ENCODE assay signal across 14 mouse cellular contexts in the genomic region with DNA sequence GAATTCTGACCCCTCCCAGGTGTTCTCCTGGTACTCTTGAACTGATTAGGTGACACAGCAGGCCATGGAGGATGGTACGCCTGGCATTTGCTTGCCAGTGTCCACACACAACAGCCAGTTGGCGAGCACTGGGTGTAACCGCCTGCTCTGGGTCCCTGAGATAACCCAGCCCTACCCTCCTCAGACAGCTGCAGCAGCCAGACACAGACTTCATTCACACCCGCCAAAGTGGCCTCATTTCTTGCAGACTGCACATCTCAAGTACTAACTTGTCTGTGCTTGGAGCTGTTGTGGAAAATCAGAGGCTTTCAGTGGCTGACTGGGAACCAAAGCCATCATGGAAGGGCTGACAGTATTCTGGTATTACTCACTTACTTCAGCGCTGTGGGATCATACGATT. TPM values are rescaled to one million over a fixed set of nuclear protein-coding genes. Genes with fewer than 3 reads are reported as not detected.
DNase-seq lines count a peak whose midpoint lies in the region; ATAC-seq and TF ChIP-seq lines count a peak whose summit lies in the region.
"Had no signal": no experiment of that assay in that cellular context is flagged by ENCODE, and none has a peak within 500 bp of the region (broad histone marks: within the 10 kb centered on the region; RNA-seq: fewer than 3 reads in every experiment).

No protein-coding gene starts in this region.

- H3K79me2 ChIP-seq in myocyte (ENCODE audit: control insufficient read depth, insufficient read depth): no peaks in the 10 kb centered on the region

- no peaks in the 10 kb centered on the region for H3K9me3 ChIP-seq in heart, embryonic 13.5 days
- H3K9me3 ChIP-seq in intestine, embryonic 14.5 days (ENCODE audit: control insufficient read depth, low read length): no peaks in the 10 kb centered on the region
- H3K9me3 ChIP-seq in kidney, embryonic 16.5 days (ENCODE audit: low read length): no peaks in the 10 kb centered on the region
- H3K9me3 ChIP-seq: forebrain, embryonic 15.5 days; limb, embryonic 10.5 days had no signal

- ATAC-seq in heart, embryonic 13.5 days (ENCODE audit: extremely low read depth, insufficient number of reproducible peaks, low FRiP score, low TSS enrichment): peak; percentile 51; the same call in 1 of the 2 replicates
- peak; percentile 33; the same call in 1 of the 2 replicates for ATAC-seq in intestine, embryonic 14.5 days (replicated peaks; ENCODE audit: low FRiP score, low TSS enrichment, low read depth)
- no peak for ATAC-seq in kidney, embryonic 16.5 days (ENCODE audit: low FRiP score, low TSS enrichment)
- ATAC-seq: CD4-positive, CD25-positive, alpha-beta regulatory T cell, adult 4 months; forebrain, embryonic 15.5 days had no signal

- H3K27me3 ChIP-seq in heart, embryonic 13.5 days (replicated peaks): peaks cover 21% of the 10 kb centered on the region; the same call in 1 of the 2 replicates
- H3K27me3 ChIP-seq in intestine, embryonic 14.5 days (replicated peaks; ENCODE audit: control insufficient read depth, insufficient read depth, low read length): no peaks in the 10 kb centered on the region
- no peaks in the 10 kb centered on the region for H3K27me3 ChIP-seq in myocyte (ENCODE audit: control insufficient read depth, insufficient read depth, insufficient read length)
- H3K27me3 ChIP-seq in kidney, embryonic 16.5 days (ENCODE audit: insufficient read depth, low read length): no peaks in the 10 kb centered on the region; the same call in 1 of the 2 replicates
- H3K27me3 ChIP-seq: forebrain, embryonic 15.5 days had no signal

- 0 out of 2 replicates have a peak overlapping the region, but pooled peaks have one; percentile 28 for H3K27ac ChIP-seq in heart, embryonic 13.5 days (replicated peaks)
- H3K27ac ChIP-seq in intestine, embryonic 14.5 days (ENCODE audit: low read depth): no peak overlapping the region
- no peak overlapping the region for H3K27ac ChIP-seq in kidney, embryonic 16.5 days (ENCODE audit: low read length)
- no peak overlapping the region for H3K27ac ChIP-seq in layer of hippocampus, adult 2 months
- H3K27ac ChIP-seq: forebrain, embryonic 15.5 days; kidney, postnatal 0 days; limb, embryonic 10.5 days had no signal

- no peaks in the 10 kb centered on the region for H3K36me3 ChIP-seq in heart, embryonic 13.5 days
- H3K36me3 ChIP-seq in intestine, embryonic 14.5 days (ENCODE audit: control insufficient read depth, insufficient read depth, low read length): no peaks in the 10 kb centered on the region
- no peaks in the 10 kb centered on the region for H3K36me3 ChIP-seq in myocyte (ENCODE audit: control insufficient read depth, insufficient read depth)
- no peaks in the 10 kb centered on the region for H3K36me3 ChIP-seq in kidney, embryonic 16.5 days (ENCODE audit: insufficient read depth, low read length)
- H3K36me3 ChIP-seq: forebrain, embryonic 15.5 days; limb, embryonic 10.5 days had no signal

- no peak overlapping the region for H3ac ChIP-seq in myocyte (ENCODE audit: control insufficient read depth, insufficient read length)

- peaks cover 29% of the 10 kb centered on the region for H3K4me1 ChIP-seq in heart, embryonic 13.5 days
- peaks cover 7% of the 10 kb centered on the region; the same call in 1 of the 2 replicates for H3K4me1 ChIP-seq in intestine, embryonic 14.5 days (replicated peaks; ENCODE audit: control insufficient read depth, insufficient read depth, low read length)
- no peaks in the 10 kb centered on the region for H3K4me1 ChIP-seq in kidney, embryonic 16.5 days (ENCODE audit: insufficient read depth, low read length)
- H3K4me1 ChIP-seq: forebrain, embryonic 15.5 days had no signal

- no peak for DNase-seq in heart, postnatal 10 days
- DNase-seq in c-Kit-negative CD71-positive TER-119-positive erythroid progenitor cells, embryonic 14.5 days (ENCODE audit: low read depth, low spot score): peak; percentile 68
- no peak for DNase-seq in intestine, embryonic 14.5 days (ENCODE audit: low spot score)
- DNase-seq in gastrocnemius, adult 18-20 months (ENCODE audit: low spot score): no peak
- no peak for DNase-seq in layer of hippocampus, adult 2 months (ENCODE audit: low spot score in 2 of 2)
- DNase-seq: midbrain, embryonic 14.5 days had no signal

- H3K9ac ChIP-seq in heart, embryonic 13.5 days: 0 out of 2 replicates have a peak overlapping the region, but pooled peaks have one; percentile 33
- no peak overlapping the region for H3K9ac ChIP-seq in intestine, embryonic 14.5 days (ENCODE audit: low read length)
- no peak overlapping the region for H3K9ac ChIP-seq in kidney, embryonic 16.5 days (replicated peaks; ENCODE audit: low read length)
- H3K9ac ChIP-seq: forebrain, embryonic 15.5 days had no signal

- TF ChIP-seq CTCF in layer of hippocampus, adult 2 months (conservative IDR thresholded peaks at IDR 0.05): no peak

- no peak for TF ChIP-seq POLR2A in myocyte (IDR thresholded peaks at IDR 0.05; ENCODE audit: insufficient read length, low read depth)

- H3K4me2 ChIP-seq in heart, embryonic 13.5 days: no peak overlapping the region
- H3K4me2 ChIP-seq in intestine, embryonic 14.5 days (ENCODE audit: low read length): no peak overlapping the region
- peak overlapping the region; percentile 14 for H3K4me2 ChIP-seq in myocyte (ENCODE audit: low read depth)
- no peak overlapping the region for H3K4me2 ChIP-seq in kidney, embryonic 16.5 days (replicated peaks; ENCODE audit: low read depth, low read length)
- H3K4me2 ChIP-seq: forebrain, embryonic 15.5 days had no signal

- WGBS in heart, embryonic 13.5 days: 37% methylated on average over 6 of the region's 6 CpGs
- 59% methylated on average over 6 of the region's 6 CpGs for WGBS in intestine, embryonic 14.5 days
- 82% methylated on average over 6 of the region's 6 CpGs for WGBS in kidney, embryonic 16.5 days

- no peak overlapping the region for H3K4me3 ChIP-seq in heart, embryonic 13.5 days
- no peak overlapping the region for H3K4me3 ChIP-seq in intestine, embryonic 14.5 days (ENCODE audit: low read depth, low read length)
- no peak overlapping the region for H3K4me3 ChIP-seq in myocyte
- no peak overlapping the region for H3K4me3 ChIP-seq in kidney, embryonic 16.5 days (ENCODE audit: low read length)
- no peak overlapping the region for H3K4me3 ChIP-seq in layer of hippocampus, adult 2 months
- H3K4me3 ChIP-seq: forebrain, embryonic 15.5 days; limb, embryonic 10.5 days had no signal

- intact Hi-C loops in heart, postnatal 10 days (cut with DNase I): loop anchor here (5.0 to 10.0 kb wide), 2 partner anchors 457 to 545 kb away; no protein-coding TSS in a partner anchor

TF ChIP-seq in myocyte, 11 proteins besides CTCF, POLR2A, EP300 and RAD21:
- TF ChIP-seq TCF12 (IDR thresholded peaks at IDR 0.05; ENCODE audit: insufficient read depth, poor library complexity, severe bottlenecking) (no peak), REST (IDR thresholded peaks at IDR 0.05; ENCODE audit: insufficient read depth, insufficient read length) (no peak), E2F4 (IDR thresholded peaks at IDR 0.05; ENCODE audit: insufficient read depth) (no peak), TCF3 (IDR thresholded peaks at IDR 0.05; ENCODE audit: insufficient read length, low read depth) (peak; percentile 26), POLR2AphosphoS2 (IDR thresholded peaks at IDR 0.05; ENCODE audit: insufficient read length, low read depth) (no peak), MYOG (IDR thresholded peaks at IDR 0.05; ENCODE audit: control insufficient read depth in 1 of 3, insufficient read depth in 1 of 3, insufficient read length in 2 of 3, low read depth in 2 of 3) (peak; percentile 16 to 85 (median 60)), MYOD1 (IDR thresholded peaks at IDR 0.05; ENCODE audit: control insufficient read depth in 1 of 3, insufficient read length in 2 of 3, low read depth in 2 of 3) (peak in 2 of 3 experiments; percentile 51 to 57), SRF (IDR thresholded peaks at IDR 0.05; ENCODE audit: control insufficient read depth, insufficient read length, low read depth) (no peak), CEBPB (IDR thresholded peaks at IDR 0.05; ENCODE audit: insufficient read depth, poor library complexity, severe bottlenecking) (no peak), MAX (IDR thresholded peaks at IDR 0.05; ENCODE audit: low read depth) (no peak), USF1 (IDR thresholded peaks at IDR 0.05; ENCODE audit: low read depth) (no peak)

RNA-seq across cellular contexts. Expression of a gene that starts 7.6 kb away (rescaled TPM):
- 0.31 and 0.67 TPM in 2 replicates for polyA plus RNA-seq in heart, embryonic 13.5 days (2015; fragmentation: Nextera tagmentation; extraction: Ambion mirVana)
- total RNA-seq in heart, postnatal 10 days (2021): under 1 TPM; 0.55 to 0.77 TPM
- not detected in 2 replicates for polyA plus RNA-seq in intestine, embryonic 14.5 days (2014; fragmentation: Nextera tagmentation; extraction: Ambion mirVana)
- polyA plus RNA-seq in myocyte (2012; fragmentation: generic; extraction: Trizol): 0.08 TPM
- under 1 TPM; 0.48 to 0.66 TPM for total RNA-seq in gastrocnemius, adult 18-20 months (2021)
- polyA plus RNA-seq in kidney, embryonic 16.5 days (2015; fragmentation: Nextera tagmentation; extraction: Ambion mirVana): not detected in 2 replicates
- total RNA-seq in layer of hippocampus, adult 2 months (2021): not detected
- polyA plus RNA-seq: CD4-positive, CD25-positive, alpha-beta regulatory T cell, adult 4 months; forebrain, embryonic 15.5 days; heart, embryonic 14.5 days; limb, embryonic 10.5 days; midbrain, embryonic 14.5 days had no signal

RNA-seq across cellular contexts. Expression of a gene that starts 34.6 kb away (rescaled TPM):
- polyA plus RNA-seq in heart, embryonic 13.5 days (2015; fragmentation: Nextera tagmentation; extraction: Ambion mirVana): 62.0 and 66.4 TPM in 2 replicates
- 10 to 100 TPM; 33.9 to 35.6 TPM for total RNA-seq in heart, postnatal 10 days (2021)
- polyA plus RNA-seq in intestine, embryonic 14.5 days (2014; fragmentation: Nextera tagmentation; extraction: Ambion mirVana): 27.1 and 28.9 TPM in 2 replicates
- polyA plus RNA-seq in myocyte (2012; fragmentation: generic; extraction: Trizol): 12.5 TPM
- total RNA-seq in gastrocnemius, adult 18-20 months (2021): 10 to 100 TPM; 15.0 to 16.7 TPM
- 45.4 and 48.4 TPM in 2 replicates for polyA plus RNA-seq in kidney, embryonic 16.5 days (2015; fragmentation: Nextera tagmentation; extraction: Ambion mirVana)
- total RNA-seq in layer of hippocampus, adult 2 months (2021): 1 to 10 TPM; 3.0 to 4.4 TPM
